Mouse (Mus musculus) heart, embryonic 13.5 days (tissue): ENCODE measurements at regions not wholly inside any gene's neighbourhood (a gene's known extent, or its start where the extent isn't known, plus 50 kb on each side); places are given as distances from the start of the nearest gene placed in this dataset.

Experiments used
- ATAC-seq: fragments of 200-750 bp; cut with Nextera tagmentation; 2 replicates; pipeline ENCODE4 v1.8.0; 2017; ENCODE audit warnings: moderate TSS enrichment; ENCODE audit not compliant: insufficient number of reproducible peaks, low FRiP score, low TSS enrichment; ENCODE audit errors: extremely low read depth
- H3K27ac ChIP-seq: fragments of 300-500 bp; sonication (generic); replicated peaks from 2 replicates; pipeline ENCODE4 v1.5.1; 2015; ENCODE audit warnings: moderate library complexity, mild to moderate bottlenecking, inconsistent platforms
- H3K27me3 ChIP-seq: fragments of 300-500 bp; sonication (generic); replicated peaks from 2 replicates; pipeline ENCODE4 v1.6.1; 2015; ENCODE audit warnings: mild to moderate bottlenecking, inconsistent platforms
- H3K36me3 ChIP-seq: fragments of 300-500 bp; sonication (generic); 2 replicates; pipeline ENCODE4 v1.6.1; 2015; ENCODE audit warnings: mild to moderate bottlenecking, inconsistent platforms
- H3K4me1 ChIP-seq: fragments of 300-500 bp; sonication (generic); 2 replicates; pipeline ENCODE4 v1.6.1; 2015; ENCODE audit warnings: inconsistent platforms
- H3K4me2 ChIP-seq: fragments of 300-500 bp; sonication (generic); 2 replicates; pipeline ENCODE4 v1.6.1; 2015; ENCODE audit warnings: inconsistent platforms, mild to moderate bottlenecking, moderate library complexity
- H3K4me3 ChIP-seq: fragments of 300-500 bp; sonication (generic); 2 replicates; pipeline ENCODE4 v1.5.1; 2015; ENCODE audit warnings: moderate library complexity, mild to moderate bottlenecking, inconsistent platforms
- H3K9ac ChIP-seq: fragments of 300-500 bp; sonication (generic); 2 replicates; pipeline ENCODE4 v1.6.1; 2015; ENCODE audit warnings: inconsistent platforms, mild to moderate bottlenecking, moderate library complexity
- H3K9me3 ChIP-seq: fragments of 300-500 bp; sonication (generic); 2 replicates; pipeline ENCODE4 v1.6.1; 2016; ENCODE audit warnings: inconsistent platforms
- WGBS: fragments of 180-500 bp; shearing (Covaris S2); methylation state at CpG from one replicate; pipeline ENCODE4 v1.1.7; 2015; ENCODE audit warnings: mixed read lengths; 5-methylcytosine and 5-hydroxymethylcytosine counted together

- Histone ChIP-seq H3K36me3 (no peaks in the 10 kb centered on the region), H3K4me1 (no peaks in the 10 kb centered on the region), H3K27me3 (0 out of 2 replicates have a peak, but pooled peaks cover 3% of the 10 kb centered on the region), H3K27ac (no peak overlapping the region), H3K4me3 (no peak overlapping the region), H3K4me2 (no peak overlapping the region), H3K9me3 (no peaks in the 10 kb centered on the region), H3K9ac (no peak overlapping the region)
- WGBS, result 68% methylated on average over 12 of the region's 12 CpGs
- ATAC-seq, result no peak
Measured at GRCm38 (mm10) chr2:57614587-57614991, 377.2 kb downstream of the Gpd2 start.

GRCm38 (mm10) chr2:57616525-57617225 lies 379.2 kb downstream of the Gpd2 start:
- Histone ChIP-seq H3K27ac (no peak overlapping the region), H3K27me3 (0 out of 2 replicates have a peak, but pooled peaks cover 3% of the 10 kb centered on the region), H3K4me3 (peak overlapping the region; percentile 58), H3K36me3 (no peaks in the 10 kb centered on the region), H3K4me2 (peak overlapping the region; percentile 82), H3K4me1 (no peaks in the 10 kb centered on the region), H3K9me3 (no peaks in the 10 kb centered on the region), H3K9ac (peak overlapping the region; percentile 75)
- ATAC-seq, result no peak
- WGBS, result 3% methylated on average over 19 of the region's 19 CpGs

GRCm38 (mm10) chr2:57617258-57617657 lies 379.8 kb downstream of the Gpd2 start:
- H3K27me3 ChIP-seq, result 0 out of 2 replicates have a peak, but pooled peaks cover 3% of the 10 kb centered on the region
- H3K9me3 ChIP-seq, result no peaks in the 10 kb centered on the region
- H3K9ac ChIP-seq, result no peak overlapping the region
- H3K4me3 ChIP-seq, result peak overlapping the region; percentile 58
- ATAC-seq, result no peak
- H3K36me3 ChIP-seq, result no peaks in the 10 kb centered on the region
- 77% methylated on average over 2 of the region's 2 CpGs for WGBS
- H3K27ac ChIP-seq, result no peak overlapping the region
- H3K4me2 ChIP-seq, result peak overlapping the region; percentile 82
- H3K4me1 ChIP-seq, result no peaks in the 10 kb centered on the region

- Histone ChIP-seq H3K4me2 (no peak overlapping the region), H3K36me3 (no peaks in the 10 kb centered on the region), H3K9me3 (no peaks in the 10 kb centered on the region), H3K27me3 (no peaks in the 10 kb centered on the region), H3K9ac (no peak overlapping the region), H3K27ac (no peak overlapping the region), H3K4me3 (no peak overlapping the region), H3K4me1 (no peaks in the 10 kb centered on the region)
- 54% methylated on average over 2 of the region's 2 CpGs for WGBS
- no peak for ATAC-seq
Measured at GRCm38 (mm10) chr2:57644117-57644516, 353.6 kb upstream of the Galnt5 start.

DNA sequence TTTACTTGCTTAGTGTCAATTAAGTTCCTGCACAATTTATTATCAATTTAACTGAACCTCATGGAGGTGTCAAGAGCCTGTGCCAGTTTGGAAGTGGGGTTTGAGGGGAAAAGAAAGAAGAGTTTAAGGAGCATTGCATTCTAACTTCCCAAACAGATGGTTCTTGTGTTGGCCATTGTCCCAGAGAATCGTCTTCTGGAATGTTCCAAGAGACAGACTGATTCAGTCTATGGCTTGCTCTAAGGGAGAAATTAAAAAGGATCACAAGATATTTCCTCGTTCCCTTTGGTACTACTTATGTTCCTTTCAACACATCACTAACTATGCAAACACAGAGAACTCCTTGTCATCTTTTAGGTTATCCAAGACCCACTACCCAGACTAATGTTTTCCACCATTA lies 353.1 kb upstream of the Galnt5 start:
- Histone ChIP-seq H3K4me3 (no peak overlapping the region), H3K4me2 (no peak overlapping the region), H3K9me3 (no peaks in the 10 kb centered on the region), H3K27me3 (no peaks in the 10 kb centered on the region), H3K4me1 (no peaks in the 10 kb centered on the region), H3K27ac (no peak overlapping the region), H3K36me3 (no peaks in the 10 kb centered on the region), H3K9ac (no peak overlapping the region)
- no peak for ATAC-seq
- WGBS, result 66% methylated on average over 2 of the region's 2 CpGs

DNA sequence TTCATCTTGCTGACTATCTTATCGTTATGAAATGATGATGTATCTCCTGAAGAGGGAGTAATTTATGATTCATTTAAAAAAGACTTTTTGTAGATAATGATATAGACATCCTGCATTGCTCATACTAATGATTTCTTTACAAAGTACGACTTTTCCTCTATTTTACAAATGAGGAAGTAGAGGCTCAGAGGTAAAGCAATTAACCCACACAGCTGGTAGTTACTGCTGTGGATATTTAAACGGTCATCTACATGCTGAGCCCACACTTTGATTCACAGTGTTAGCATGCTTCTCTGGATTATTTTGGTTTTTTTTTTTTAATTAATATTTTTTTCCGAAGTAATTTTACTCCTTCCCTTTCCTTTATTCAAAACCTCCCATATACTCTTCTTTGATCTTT lies 348.7 kb upstream of the Galnt5 start:
- ATAC-seq, result no peak
- H3K4me1 ChIP-seq, result no peaks in the 10 kb centered on the region
- WGBS, result 77% methylated on average over 4 of the region's 4 CpGs
- no peak overlapping the region for H3K9ac ChIP-seq
- no peaks in the 10 kb centered on the region for H3K36me3 ChIP-seq
- no peaks in the 10 kb centered on the region for H3K27me3 ChIP-seq
- H3K4me3 ChIP-seq, result no peak overlapping the region
- H3K27ac ChIP-seq, result no peak overlapping the region
- no peak overlapping the region for H3K4me2 ChIP-seq
- no peaks in the 10 kb centered on the region for H3K9me3 ChIP-seq

DNA sequence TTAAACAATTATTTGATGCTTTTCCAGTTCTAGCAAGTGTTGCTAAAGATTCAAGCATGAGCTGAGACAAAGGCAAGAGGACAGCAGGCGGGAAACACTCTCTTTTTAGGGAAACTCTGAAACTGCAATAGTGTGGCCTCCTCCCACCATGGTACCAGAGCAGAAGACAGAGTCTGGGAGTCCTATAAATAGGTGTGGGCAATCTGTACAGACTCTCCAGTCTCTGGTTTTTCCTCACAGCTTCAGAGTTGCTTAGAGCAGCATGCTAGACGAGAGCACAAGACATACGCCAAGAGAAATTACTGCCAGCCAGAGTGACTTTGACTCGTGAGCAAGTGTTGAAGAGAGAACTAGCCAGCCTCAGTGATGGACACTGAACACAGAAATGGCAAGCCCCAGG lies 340.3 kb upstream of the Galnt5 start:
- Histone ChIP-seq H3K4me2 (no peak overlapping the region), H3K4me3 (no peak overlapping the region), H3K4me1 (no peaks in the 10 kb centered on the region), H3K9ac (no peak overlapping the region), H3K9me3 (no peaks in the 10 kb centered on the region), H3K27ac (no peak overlapping the region), H3K36me3 (no peaks in the 10 kb centered on the region), H3K27me3 (no peaks in the 10 kb centered on the region)
- no peak for ATAC-seq
- 49% methylated on average over 4 of the region's 4 CpGs for WGBS

DNA sequence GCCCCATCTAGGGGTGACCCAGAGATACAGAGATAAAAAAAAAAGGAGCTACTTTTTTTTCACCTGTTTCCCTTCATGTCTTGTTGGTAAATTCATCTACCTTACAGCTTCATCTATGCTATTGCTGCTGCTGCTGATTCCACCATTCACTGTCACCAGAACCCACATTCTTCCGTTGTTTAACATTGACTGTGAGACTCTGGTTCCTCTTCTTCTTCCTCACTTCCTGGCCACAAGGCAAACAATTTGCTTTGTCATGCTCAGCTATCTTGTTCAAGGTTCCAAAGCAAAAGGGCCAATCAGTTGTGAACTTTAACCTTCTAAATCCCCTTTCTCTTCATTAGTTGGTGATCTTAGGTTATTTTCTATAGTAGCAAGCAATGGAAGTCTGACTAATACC lies 335.8 kb upstream of the Galnt5 start:
- Histone ChIP-seq H3K9ac (no peak overlapping the region), H3K4me1 (no peaks in the 10 kb centered on the region), H3K27me3 (no peaks in the 10 kb centered on the region), H3K4me2 (no peak overlapping the region), H3K27ac (no peak overlapping the region), H3K36me3 (no peaks in the 10 kb centered on the region), H3K9me3 (no peaks in the 10 kb centered on the region), H3K4me3 (no peak overlapping the region)
- 65% methylated on average over 1 of the region's 1 CpGs for WGBS
- no peak for ATAC-seq

- H3K27me3 ChIP-seq, result no peaks in the 10 kb centered on the region
- no peaks in the 10 kb centered on the region for H3K9me3 ChIP-seq
- H3K9ac ChIP-seq, result no peak overlapping the region
- no peak overlapping the region for H3K4me3 ChIP-seq
- no peak overlapping the region for H3K27ac ChIP-seq
- ATAC-seq, result no peak
- 72% methylated on average over 3 of the region's 3 CpGs for WGBS
- H3K4me1 ChIP-seq, result no peaks in the 10 kb centered on the region
- H3K36me3 ChIP-seq, result no peaks in the 10 kb centered on the region
- H3K4me2 ChIP-seq, result no peak overlapping the region
Measured at GRCm38 (mm10) chr2:57672007-57672643, 325.6 kb upstream of the Galnt5 start.

- no peak overlapping the region for H3K4me2 ChIP-seq
- no peak for ATAC-seq
- H3K9ac ChIP-seq, result no peak overlapping the region
- no peaks in the 10 kb centered on the region for H3K27me3 ChIP-seq
- H3K4me1 ChIP-seq, result no peaks in the 10 kb centered on the region
- H3K36me3 ChIP-seq, result no peaks in the 10 kb centered on the region
- no peaks in the 10 kb centered on the region for H3K9me3 ChIP-seq
- no peak overlapping the region for H3K4me3 ChIP-seq
- no peak overlapping the region for H3K27ac ChIP-seq
- 66% methylated on average over 3 of the region's 3 CpGs for WGBS
Measured at GRCm38 (mm10) chr2:57689877-57690276, 307.8 kb upstream of the Galnt5 start.

- peak overlapping the region; percentile 51 for H3K4me2 ChIP-seq
- no peaks in the 10 kb centered on the region for H3K9me3 ChIP-seq
- no peaks in the 10 kb centered on the region for H3K27me3 ChIP-seq
- 46% methylated on average over 11 of the region's 11 CpGs for WGBS
- no peaks in the 10 kb centered on the region for H3K36me3 ChIP-seq
- H3K4me1 ChIP-seq, result peaks cover 22% of the 10 kb centered on the region
- H3K27ac ChIP-seq, result no peak overlapping the region
- ATAC-seq, result no peak; the same call in 1 of the 2 replicates
- H3K9ac ChIP-seq, result no peak overlapping the region
- H3K4me3 ChIP-seq, result 0 out of 2 replicates have a peak overlapping the region, but pooled peaks have one; percentile 13
Measured at GRCm38 (mm10) chr2:57696992-57697772, 300.5 kb upstream of the Galnt5 start.
